Mouse (Mus musculus): ENCODE measurements around the gene Strn3. TPM values are rescaled to one million over a fixed set of nuclear protein-coding genes. Genes with fewer than 3 reads are reported as not detected.

Strn3 gene
- total and polyA plus RNA-seq, 3 experiments: 22.1 to 47.9 (median 27.7) TPM

DNA sequence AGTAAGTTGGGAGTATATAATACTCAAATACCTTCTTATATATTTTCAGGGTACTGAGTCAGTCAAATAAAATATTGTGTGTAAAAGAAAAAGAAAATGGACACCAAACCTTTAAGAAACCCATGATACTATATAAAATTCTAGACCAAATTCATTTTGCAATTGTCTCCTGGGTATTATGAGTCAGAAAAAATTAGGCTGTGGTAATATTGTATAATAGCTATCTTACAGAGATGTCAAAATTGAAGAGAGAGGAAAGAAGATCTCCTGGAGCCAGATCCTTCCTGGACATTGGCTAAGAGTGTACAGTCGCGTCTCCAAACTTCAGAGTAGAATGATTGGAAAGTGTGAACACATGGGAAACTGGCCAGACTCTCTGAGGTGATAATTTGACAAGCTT lies 4.5 kb upstream of the Strn3 start:
- no peak overlapping the region for H3K27ac ChIP-seq (ENCODE audit: insufficient read depth, low read depth)

GRCm38 (mm10) chr12:51694966-51695365 lies 3.3 kb upstream of the Strn3 start:
- Histone ChIP-seq H3K9me3 (replicated peaks; ENCODE audit: low read length) (no peaks in the 10 kb centered on the region), H3K4me3 (replicated peaks in 1 of 3; ENCODE audit: low read depth in 2 of 3, low read length in 2 of 3, poor library complexity in 1 of 3) (no peak overlapping the region), H3K4me2 (ENCODE audit: insufficient read depth, low read depth, poor library complexity, severe bottlenecking) (no peak overlapping the region), H3K36me3 (replicated peaks in 1 of 2; ENCODE audit: control insufficient read depth in 1 of 2, insufficient read depth in 1 of 2, low read length in 1 of 2) (no peaks in the 10 kb centered on the region), H3K4me1 (ENCODE audit: control insufficient read depth in 1 of 2, insufficient read depth in 2 of 2) (peaks cover 0 to 14% of the 10 kb centered on the region in 2 experiments; a peak in 2 of 4 replicates), H3K27ac (ENCODE audit: insufficient read depth, low read depth) (no peak overlapping the region), H3K9ac (ENCODE audit: insufficient read depth, low read depth) (no peak overlapping the region), H3K27me3 (replicated peaks) (no peaks in the 10 kb centered on the region), H3K79me2 (replicated peaks; ENCODE audit: control insufficient read depth, extremely low read depth, insufficient read depth, poor library complexity, severe bottlenecking) (peaks cover 10% of the 10 kb centered on the region)
- dilution Hi-C loops (cut with MboI; ENCODE audit: extremely low pct_ligation_motif_present, extremely low pct_unique_long_range_greater_than_20kb, low sequenced_read_pairs): no loop called here
- DNase-seq (ENCODE audit: extremely low read depth): no peak
- in situ Hi-C loops (cut with MboI; ENCODE audit: low pct_ligation_motif_present, low pct_unique_long_range_greater_than_20kb, low sequenced_read_pairs): no loop called here
- TF ChIP-seq RCOR1 (conservative IDR thresholded peaks at IDR 0.05; ENCODE audit: low read depth, low read length) (no peak), POLR2AphosphoS2 (IDR thresholded peaks at IDR 0.05; ENCODE audit: low read depth, low read length) (no peak), ZC3H11A (IDR thresholded peaks at IDR 0.05; ENCODE audit: low read depth, low read length) (no peak), KAT2A (IDR thresholded peaks at IDR 0.05; ENCODE audit: insufficient replicate concordance, low read length) (no peak), JUND (conservative IDR thresholded peaks at IDR 0.05; ENCODE audit: low read depth, low read length) (no peak), MXI1 (IDR thresholded peaks at IDR 0.05; ENCODE audit: low read depth, low read length) (no peak), ZMIZ1 (IDR thresholded peaks at IDR 0.05; ENCODE audit: low read depth, low read length) (no peak), MAFK (IDR thresholded peaks at IDR 0.05; ENCODE audit: insufficient replicate concordance, low read length) (no peak), CTCF (conservative IDR thresholded peaks at IDR 0.05 in 1 of 2, IDR thresholded peaks at IDR 0.05 in 1 of 2; ENCODE audit: low read depth in 2 of 2, low read length in 2 of 2) (no peak), ZKSCAN1 (IDR thresholded peaks at IDR 0.05; ENCODE audit: borderline replicate concordance, low read depth, low read length) (no peak), SMC3 (IDR thresholded peaks at IDR 0.05; ENCODE audit: low read depth, low read length) (no peak), NELFE (IDR thresholded peaks at IDR 0.05; ENCODE audit: low read depth, low read length) (no peak), MAZ (IDR thresholded peaks at IDR 0.05; ENCODE audit: low read depth, low read length) (no peak), CHD2 (IDR thresholded peaks at IDR 0.05; ENCODE audit: low read length) (no peak), MYC (IDR thresholded peaks at IDR 0.05; ENCODE audit: low read depth, low read length) (no peak), CHD1 (IDR thresholded peaks at IDR 0.05; ENCODE audit: low read depth, low read length) (no peak)

More for the DNA sequence above, 4.5 kb upstream of the Strn3 start:
- H3K79me2 ChIP-seq (replicated peaks; ENCODE audit: control insufficient read depth, extremely low read depth, insufficient read depth, poor library complexity, severe bottlenecking): 0 out of 2 replicates have a peak, but pooled peaks cover 2% of the 10 kb centered on the region
- no peak overlapping the region for H3K4me3 ChIP-seq (replicated peaks in 1 of 3; ENCODE audit: low read depth in 2 of 3, low read length in 2 of 3, poor library complexity in 1 of 3)
- H3K4me2 ChIP-seq (ENCODE audit: insufficient read depth, low read depth, poor library complexity, severe bottlenecking): no peak overlapping the region
- no peaks in the 10 kb centered on the region for H3K36me3 ChIP-seq (replicated peaks in 1 of 2; ENCODE audit: control insufficient read depth in 1 of 2, insufficient read depth in 1 of 2, low read length in 1 of 2)
- dilution Hi-C loops (cut with MboI; ENCODE audit: extremely low pct_ligation_motif_present, extremely low pct_unique_long_range_greater_than_20kb, low sequenced_read_pairs) (no loop called here), in situ Hi-C loops (cut with MboI; ENCODE audit: low pct_ligation_motif_present, low pct_unique_long_range_greater_than_20kb, low sequenced_read_pairs) (no loop called here)
- H3K9me3 ChIP-seq (replicated peaks; ENCODE audit: low read length): no peaks in the 10 kb centered on the region
- TF ChIP-seq MAFK (IDR thresholded peaks at IDR 0.05; ENCODE audit: insufficient replicate concordance, low read length) (no peak), POLR2A (IDR thresholded peaks at IDR 0.05; ENCODE audit: low read depth, low read length) (no peak), TCF12 (IDR thresholded peaks at IDR 0.05; ENCODE audit: low read depth, low read length) (no peak), ELF1 (IDR thresholded peaks at IDR 0.05; ENCODE audit: low read depth, low read length) (no peak), CTCF (conservative IDR thresholded peaks at IDR 0.05 in 1 of 2, IDR thresholded peaks at IDR 0.05 in 1 of 2; ENCODE audit: low read depth in 2 of 2, low read length in 2 of 2) (no peak), SIN3A (IDR thresholded peaks at IDR 0.05; ENCODE audit: low read length) (no peak), UBTF (IDR thresholded peaks at IDR 0.05; ENCODE audit: low read depth, low read length) (no peak), TBP (conservative IDR thresholded peaks at IDR 0.05; ENCODE audit: low read depth, low read length) (no peak), JUND (conservative IDR thresholded peaks at IDR 0.05; ENCODE audit: low read depth, low read length) (no peak), USF2 (conservative IDR thresholded peaks at IDR 0.05; ENCODE audit: low read depth, low read length) (no peak), BHLHE40 (IDR thresholded peaks at IDR 0.05; ENCODE audit: low read depth, low read length) (no peak), MYC (IDR thresholded peaks at IDR 0.05; ENCODE audit: low read depth, low read length) (no peak), IRF4 (IDR thresholded peaks at IDR 0.05; ENCODE audit: low read depth, low read length) (no peak), MXI1 (IDR thresholded peaks at IDR 0.05; ENCODE audit: low read depth, low read length) (no peak), MAZ (IDR thresholded peaks at IDR 0.05; ENCODE audit: low read depth, low read length) (no peak), JUN (IDR thresholded peaks at IDR 0.05; ENCODE audit: insufficient read depth, low read depth, low read length) (no peak), NRF1 (IDR thresholded peaks at IDR 0.05; ENCODE audit: low read depth, low read length) (no peak), E2F4 (IDR thresholded peaks at IDR 0.05; ENCODE audit: insufficient replicate concordance, low read depth, low read length) (no peak), SMC3 (IDR thresholded peaks at IDR 0.05; ENCODE audit: low read depth, low read length) (no peak)
- H3K4me1 ChIP-seq (ENCODE audit: control insufficient read depth in 1 of 2, insufficient read depth in 2 of 2): peaks cover 0 to 14% of the 10 kb centered on the region in 2 experiments; a peak in 2 of 4 replicates
- no peak for DNase-seq (ENCODE audit: extremely low read depth)
- no peak overlapping the region for H3K9ac ChIP-seq (ENCODE audit: insufficient read depth, low read depth)
- H3K27me3 ChIP-seq (replicated peaks): no peaks in the 10 kb centered on the region

All from CH12.LX (cell line).